Mouse (Mus musculus): ENCODE results near the gene Gm20532.

- TF ChIP-seq CTCF (IDR thresholded peaks at IDR 0.05; ENCODE audit: low read depth) (no peak), EP300 (IDR thresholded peaks at IDR 0.05; ENCODE audit: low read depth) (no peak)
Measured at GRCm38 (mm10) chr2:26614903-26615302, 28.5 kb downstream of the Gm20532 start.
